Mouse (Mus musculus): ENCODE measurements at regions not wholly inside any gene's neighbourhood (a gene's known extent, or its start where the extent isn't known, plus 50 kb on each side); places are given as distances from the start of the nearest gene placed in this dataset.

DNA sequence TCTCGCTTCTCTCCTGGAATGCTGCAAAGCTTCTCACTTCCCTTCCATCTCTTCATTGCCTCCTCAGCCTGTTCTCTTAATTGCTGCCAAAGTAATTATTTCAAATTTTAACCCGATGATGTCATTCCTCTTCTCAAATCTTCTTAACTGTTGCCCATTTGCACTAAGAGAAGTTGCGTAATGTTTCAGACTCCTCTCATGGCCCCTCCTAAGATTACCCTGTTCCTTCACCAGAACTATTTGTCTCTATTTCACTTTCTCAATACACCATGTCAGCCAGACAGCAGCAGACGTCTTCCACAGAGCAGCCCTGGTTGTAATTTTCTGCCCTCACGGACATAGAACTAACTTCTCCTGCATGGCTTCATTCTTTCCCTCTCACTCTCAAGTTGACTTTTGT is 59.1 kb upstream of the Pkn2 start:
- no peak for TF ChIP-seq POLR2A (IDR thresholded peaks at IDR 0.05; ENCODE audit: borderline replicate concordance, extremely low read depth, low read depth, low read length)
- no peak for TF ChIP-seq CTCF (IDR thresholded peaks at IDR 0.05; ENCODE audit: insufficient read depth, low read length)
